Mouse (Mus musculus) kidney, adult 2 months (tissue): Measurements from ENCODE around the gene Vwc2.

Experiments used
- CTCF ChIP-seq: fragments of 200-500 bp; conservative IDR thresholded peaks from 2 replicates; pipeline ENCODE4 v1.5.1; 2011; ENCODE audit warnings: low read depth, mild to moderate bottlenecking, control low read depth, low read length, moderate library complexity, mixed read lengths; ENCODE audit not compliant: insufficient read depth, insufficient read length
- POLR2A ChIP-seq: fragments of 200-500 bp; IDR thresholded peaks from one replicate; pipeline ENCODE4 v1.6.1; 2011; ENCODE audit warnings: low read depth, low read length, control low read depth

- no peak for TF ChIP-seq CTCF
- no peak for TF ChIP-seq POLR2A
Measured at GRCm38 (mm10) chr11:11122866-11123265, 8.8 kb downstream of the Vwc2 start.
